Mouse (Mus musculus) limb, embryonic 11.5 days (tissue): ENCODE measurements around the gene Tm9sf4. TPM values are rescaled to one million over a fixed set of nuclear protein-coding genes. Genes with fewer than 3 reads are reported as not detected.

Experiments used
- ATAC-seq: fragments of 200-750 bp; cut with Nextera tagmentation; 2 replicates; pipeline ENCODE4 v1.8.0; 2017; ENCODE audit warnings: low read depth; ENCODE audit not compliant: insufficient number of reproducible peaks, low FRiP score, low TSS enrichment
- DNase-seq: peaks from one replicate; pipeline ENCODE4 v3.0.0-alpha.2; 2015; ENCODE audit warnings: low spot score
- H3K27ac ChIP-seq: fragments of 300-500 bp; sonication (generic); replicated peaks from 2 replicates; pipeline ENCODE4 v1.5.1; 2014; ENCODE audit warnings: low read depth, mild to moderate bottlenecking, low read length
- H3K27me3 ChIP-seq: fragments of 300-500 bp; sonication (generic); 2 replicates; pipeline ENCODE4 v1.6.1; 2014; ENCODE audit warnings: mild to moderate bottlenecking, low read length, mixed read lengths; ENCODE audit not compliant: control insufficient read depth, insufficient read depth
- H3K36me3 ChIP-seq: fragments of 300-500 bp; sonication (generic); 2 replicates; pipeline ENCODE4 v1.6.1; 2014; ENCODE audit warnings: mild to moderate bottlenecking, low read length, moderate library complexity, mixed read lengths; ENCODE audit not compliant: control insufficient read depth, insufficient read depth
- H3K4me1 ChIP-seq: fragments of 300-500 bp; sonication (generic); 2 replicates; pipeline ENCODE4 v1.6.1; 2014; ENCODE audit warnings: low read length, mixed read lengths; ENCODE audit not compliant: control insufficient read depth, insufficient read depth
- H3K4me2 ChIP-seq: fragments of 300-500 bp; sonication (generic); 2 replicates; pipeline ENCODE4 v1.6.1; 2014; ENCODE audit warnings: low read depth, mild to moderate bottlenecking, moderate library complexity; ENCODE audit not compliant: severe bottlenecking
- H3K4me3 ChIP-seq: fragments of 300-500 bp; sonication (generic); 2 replicates; pipeline ENCODE4 v1.5.1; 2014; ENCODE audit warnings: low read depth, low read length
- H3K9ac ChIP-seq: fragments of 300-500 bp; sonication (generic); 2 replicates; pipeline ENCODE4 v1.6.1; 2014; ENCODE audit warnings: mild to moderate bottlenecking, low read length
- H3K9me3 ChIP-seq: fragments of 300-500 bp; sonication (generic); 2 replicates; pipeline ENCODE4 v1.6.1; 2016; ENCODE audit warnings: low read length; ENCODE audit not compliant: control insufficient read depth
- whole genome bisulfite sequencing: fragments of 180-500 bp; shearing (Covaris S2); extraction: QIAGEN DNeasy Blood & Tissue Kit; methylation state at CpG from one replicate; pipeline ENCODE4 v1.1.7; 2014; 5-methylcytosine and 5-hydroxymethylcytosine counted together
- polyA plus RNA-seq: library from polyadenylated mRNA; unstranded; fragments of >200 nt; fragmentation: Nextera tagmentation; extraction: Ambion mirVana; gene quantifications from 2 replicates; pipeline ENCODE4 v1.2.1, GENCODE M21; 2014

Tm9sf4 gene
- polyA plus RNA-seq, 1 experiment from 2014 or later: 79.7 TPM

GRCm38 (mm10) chr2:153224946-153225594 is 64.0 kb downstream of the Tm9sf4 start, which contains the start of gene Tspyl3:
Gene Tspyl3, minus strand, starts transcription at chr2:153225441.
- H3K27me3 ChIP-seq: no peaks in the 10 kb centered on the region
- peak within 1 kb of the TSS; percentile 47 for H3K4me3 ChIP-seq
- WGBS: 1% methylated on average over 31 of the region's 31 CpGs
- ATAC-seq: peak; percentile 46; the same call in 1 of the 2 replicates
- peaks cover 8% of the 10 kb centered on the region for H3K4me1 ChIP-seq
- peak within 1 kb of the TSS; percentile 77 for H3K9ac ChIP-seq
- H3K9me3 ChIP-seq: no peaks in the 10 kb centered on the region
- peaks cover 3% of the 10 kb centered on the region; the same call in 1 of the 2 replicates for H3K36me3 ChIP-seq
- peak; percentile 73 for DNase-seq
- peak within 1 kb of the TSS; percentile 81 for H3K4me2 ChIP-seq
- 0 out of 2 replicates have a peak within 1 kb of the TSS, but pooled peaks have one; percentile 21 for H3K27ac ChIP-seq

- Histone ChIP-seq H3K9me3 (no peaks in the 10 kb centered on the region), H3K4me3 (peak overlapping the region; percentile 47), H3K4me2 (peak overlapping the region; percentile 81), H3K27ac (no peak overlapping the region), H3K36me3 (peaks cover 3% of the 10 kb centered on the region; the same call in 1 of the 2 replicates), H3K9ac (peak overlapping the region; percentile 77; the same call in 1 of the 2 replicates), H3K27me3 (no peaks in the 10 kb centered on the region), H3K4me1 (peaks cover 8% of the 10 kb centered on the region)
- no peak for ATAC-seq
- WGBS: 3% methylated on average over 3 of the region's 3 CpGs
- DNase-seq: no peak
These were observed 64.5 kb downstream of the Tm9sf4 start for GRCm38 (mm10) chr2:153225595-153225953.

GRCm38 (mm10) chr2:153227959-153228358 is 66.9 kb downstream of the Tm9sf4 start:
- Histone ChIP-seq H3K4me1 (peaks cover 8% of the 10 kb centered on the region), H3K4me2 (no peak overlapping the region), H3K9ac (no peak overlapping the region), H3K27ac (no peak overlapping the region), H3K27me3 (no peaks in the 10 kb centered on the region), H3K36me3 (peaks cover 16% of the 10 kb centered on the region), H3K9me3 (no peaks in the 10 kb centered on the region), H3K4me3 (no peak overlapping the region)
- WGBS: 94% methylated on average over 4 of the region's 4 CpGs
- DNase-seq (no peak), ATAC-seq (no peak)

GRCm38 (mm10) chr2:153228523-153228922 is 67.4 kb downstream of the Tm9sf4 start:
- Histone ChIP-seq H3K9ac (no peak overlapping the region), H3K9me3 (no peaks in the 10 kb centered on the region), H3K36me3 (peaks cover 16% of the 10 kb centered on the region), H3K4me2 (no peak overlapping the region), H3K27ac (no peak overlapping the region), H3K27me3 (no peaks in the 10 kb centered on the region), H3K4me1 (peaks cover 8% of the 10 kb centered on the region), H3K4me3 (no peak overlapping the region)
- 84% methylated on average over 5 of the region's 5 CpGs for WGBS
- ATAC-seq (no peak), DNase-seq (no peak)

- H3K36me3 ChIP-seq: peaks cover 12% of the 10 kb centered on the region
- DNase-seq (no peak), ATAC-seq (no peak)
- H3K9ac ChIP-seq: no peak overlapping the region
- H3K27me3 ChIP-seq: no peaks in the 10 kb centered on the region
- WGBS: 85% methylated on average over 4 of the region's 4 CpGs
- H3K27ac ChIP-seq: no peak overlapping the region
- no peak overlapping the region for H3K4me3 ChIP-seq
- no peaks in the 10 kb centered on the region for H3K9me3 ChIP-seq
- H3K4me1 ChIP-seq: peaks cover 11% of the 10 kb centered on the region
- H3K4me2 ChIP-seq: no peak overlapping the region
These were observed 76.1 kb downstream of the Tm9sf4 start for GRCm38 (mm10) chr2:153237193-153237592.

- Histone ChIP-seq H3K4me2 (no peak overlapping the region), H3K27ac (no peak overlapping the region), H3K36me3 (peaks cover 8% of the 10 kb centered on the region), H3K27me3 (no peaks in the 10 kb centered on the region), H3K9ac (no peak overlapping the region), H3K4me3 (no peak overlapping the region), H3K4me1 (peaks cover 11% of the 10 kb centered on the region), H3K9me3 (no peaks in the 10 kb centered on the region)
- DNase-seq (no peak), ATAC-seq (no peak)
- WGBS: 63% methylated on average over 4 of the region's 4 CpGs
These were observed 76.8 kb downstream of the Tm9sf4 start for GRCm38 (mm10) chr2:153237891-153238290.

- Histone ChIP-seq H3K4me2 (no peak overlapping the region), H3K9me3 (no peaks in the 10 kb centered on the region), H3K4me3 (no peak overlapping the region), H3K36me3 (peaks cover 8% of the 10 kb centered on the region), H3K27ac (no peak overlapping the region), H3K9ac (no peak overlapping the region), H3K4me1 (peaks cover 11% of the 10 kb centered on the region), H3K27me3 (no peaks in the 10 kb centered on the region)
- 83% methylated on average over 2 of the region's 2 CpGs for WGBS
- ATAC-seq (no peak), DNase-seq (no peak)
These were observed 77.3 kb downstream of the Tm9sf4 start for GRCm38 (mm10) chr2:153238406-153238805.

GRCm38 (mm10) chr2:153239021-153239859 is 78.1 kb downstream of the Tm9sf4 start:
- H3K36me3 ChIP-seq: peaks cover 4% of the 10 kb centered on the region
- peak overlapping the region; percentile 75 for H3K4me2 ChIP-seq

More at GRCm38 (mm10) chr2:153239021-153239859, 78.1 kb downstream of the Tm9sf4 start:
- Histone ChIP-seq H3K9ac (peak overlapping the region; percentile 96), H3K27ac (no peak overlapping the region), H3K4me1 (peaks cover 11% of the 10 kb centered on the region), H3K9me3 (no peaks in the 10 kb centered on the region), H3K27me3 (no peaks in the 10 kb centered on the region), H3K4me3 (peak overlapping the region; percentile 92)
- ATAC-seq (no peak), DNase-seq (no peak)
- 71% methylated on average over 7 of the region's 7 CpGs for WGBS
